Mouse (Mus musculus): ENCODE results near the gene Elmo1. TPM values are rescaled to one million over a fixed set of nuclear protein-coding genes. Genes with fewer than 3 reads are reported as not detected.

Gene Elmo1
- polyA plus RNA-seq, 1 experiment from 2014 or later, result 19.2 TPM

DNA sequence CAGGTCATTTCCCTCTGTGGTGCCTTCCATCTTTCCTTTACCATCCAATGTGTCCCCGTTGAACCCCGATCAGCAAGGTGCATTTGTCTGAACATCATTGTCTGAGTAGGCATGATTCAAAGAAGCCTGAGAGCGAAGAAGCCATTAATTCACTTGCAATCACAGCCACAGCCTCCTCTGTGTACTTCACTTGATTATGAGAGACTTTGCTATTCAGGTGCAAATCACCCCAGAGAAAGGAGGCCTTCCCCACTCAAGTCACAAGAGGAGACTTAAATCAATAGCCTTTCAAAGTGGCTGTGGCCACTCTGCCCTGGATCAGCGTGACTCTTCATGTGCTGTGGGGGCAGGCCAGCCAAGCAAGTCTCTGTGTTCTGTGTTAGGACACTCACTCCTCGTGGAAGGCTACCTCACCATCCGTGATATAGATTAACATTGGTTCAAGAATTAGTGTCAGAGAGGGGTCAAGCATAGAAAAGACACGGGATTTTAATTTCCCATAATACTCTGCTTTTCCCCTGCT is 360.5 kb downstream of the Elmo1 start:
- 59% methylated on average over 7 of the region's 7 CpGs for WGBS
- H3K36me3 ChIP-seq, result no peaks in the 10 kb centered on the region
- H3K9me3 ChIP-seq, result no peaks in the 10 kb centered on the region
- peak overlapping the region; percentile 23; the same call in 1 of the 2 replicates for H3K27ac ChIP-seq
- H3K4me3 ChIP-seq, result no peak overlapping the region
- no peaks in the 10 kb centered on the region for H3K27me3 ChIP-seq (ENCODE audit: insufficient read depth, poor library complexity, severe bottlenecking)
- peaks cover 13% of the 10 kb centered on the region for H3K4me1 ChIP-seq (replicated peaks)
- no peak for DNase-seq (ENCODE audit: low spot score)

DNA sequence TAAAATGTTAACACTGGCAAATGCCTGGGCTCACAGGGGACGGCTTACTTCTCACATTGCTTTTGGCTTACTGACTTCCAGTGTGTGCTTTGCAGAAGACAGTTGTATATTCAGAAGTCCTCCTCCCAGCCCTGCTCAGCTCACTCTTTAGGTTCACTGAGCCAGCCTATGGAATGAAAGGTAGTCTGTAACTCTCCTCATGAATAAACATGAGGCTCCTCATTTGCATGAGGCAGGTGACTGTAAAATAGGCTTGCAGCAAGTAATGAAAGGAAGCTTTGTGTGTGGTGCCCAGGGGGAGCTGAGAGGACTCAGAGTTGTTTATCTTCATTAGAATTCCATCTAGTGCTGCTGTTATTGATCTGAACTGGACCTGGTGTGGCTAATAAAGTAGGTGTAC is 364.0 kb downstream of the Elmo1 start:
- 82% methylated on average over 1 of the region's 1 CpGs for WGBS
- H3K9me3 ChIP-seq, result no peaks in the 10 kb centered on the region
- no peak overlapping the region for H3K4me3 ChIP-seq
- no peaks in the 10 kb centered on the region for H3K27me3 ChIP-seq (ENCODE audit: insufficient read depth, poor library complexity, severe bottlenecking)
- H3K4me1 ChIP-seq (replicated peaks), result peaks cover 13% of the 10 kb centered on the region
- H3K27ac ChIP-seq, result no peak overlapping the region
- DNase-seq (ENCODE audit: low spot score), result no peak
- H3K36me3 ChIP-seq, result no peaks in the 10 kb centered on the region

DNA sequence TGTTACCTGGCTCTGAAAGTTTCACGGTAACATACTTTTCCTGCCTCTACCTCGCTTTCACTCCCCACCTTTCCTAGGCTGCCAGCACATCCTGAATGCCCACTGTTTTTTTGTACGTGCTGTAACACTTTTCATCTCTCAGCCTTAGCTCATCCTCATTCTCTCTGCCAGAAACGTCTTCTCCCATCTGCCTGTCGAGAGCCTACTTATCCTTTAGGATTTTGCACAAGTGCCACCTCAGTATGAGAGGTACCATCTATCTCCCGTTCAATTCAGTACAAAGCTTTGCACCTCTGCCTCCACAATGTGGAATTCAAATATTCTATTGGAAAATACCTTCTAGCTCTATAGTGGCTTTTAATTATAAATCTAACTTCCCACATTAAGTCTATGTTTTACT is 369.7 kb downstream of the Elmo1 start:
- no peaks in the 10 kb centered on the region; the same call in 1 of the 2 replicates for H3K4me1 ChIP-seq (replicated peaks)
- H3K27ac ChIP-seq, result no peak overlapping the region
- no peaks in the 10 kb centered on the region for H3K36me3 ChIP-seq
- no peak overlapping the region for H3K4me3 ChIP-seq
- H3K27me3 ChIP-seq (ENCODE audit: insufficient read depth, poor library complexity, severe bottlenecking), result no peaks in the 10 kb centered on the region
- no peaks in the 10 kb centered on the region for H3K9me3 ChIP-seq
- DNase-seq (ENCODE audit: low spot score), result no peak
- 87% methylated on average over 6 of the region's 6 CpGs for WGBS

DNA sequence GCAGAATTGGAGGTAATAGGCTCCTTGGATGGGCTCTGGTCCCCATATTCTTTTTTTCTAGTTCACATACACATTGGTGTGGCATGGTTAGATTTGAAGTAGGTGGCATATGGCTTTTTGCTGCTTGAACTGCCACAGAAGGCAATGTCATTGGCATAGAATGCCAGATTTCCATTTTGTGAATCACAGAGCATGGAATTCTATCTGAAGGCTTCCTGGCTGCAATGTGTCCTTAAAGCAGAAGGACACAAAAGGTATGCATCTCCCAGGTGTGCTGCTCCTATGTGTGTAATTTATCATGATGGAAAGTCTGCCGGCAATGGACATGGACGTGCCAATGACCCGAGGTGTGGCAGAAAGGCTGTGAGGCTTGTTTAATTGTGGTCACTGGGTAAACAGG is 371.2 kb downstream of the Elmo1 start:
- no peaks in the 10 kb centered on the region for H3K9me3 ChIP-seq
- no peak for DNase-seq (ENCODE audit: low spot score)
- no peaks in the 10 kb centered on the region for H3K27me3 ChIP-seq (ENCODE audit: insufficient read depth, poor library complexity, severe bottlenecking)
- H3K27ac ChIP-seq, result no peak overlapping the region
- no peak overlapping the region for H3K4me3 ChIP-seq
- no peaks in the 10 kb centered on the region; the same call in 1 of the 2 replicates for H3K4me1 ChIP-seq (replicated peaks)
- no peaks in the 10 kb centered on the region for H3K36me3 ChIP-seq
- WGBS, result 95% methylated on average over 3 of the region's 3 CpGs

DNA sequence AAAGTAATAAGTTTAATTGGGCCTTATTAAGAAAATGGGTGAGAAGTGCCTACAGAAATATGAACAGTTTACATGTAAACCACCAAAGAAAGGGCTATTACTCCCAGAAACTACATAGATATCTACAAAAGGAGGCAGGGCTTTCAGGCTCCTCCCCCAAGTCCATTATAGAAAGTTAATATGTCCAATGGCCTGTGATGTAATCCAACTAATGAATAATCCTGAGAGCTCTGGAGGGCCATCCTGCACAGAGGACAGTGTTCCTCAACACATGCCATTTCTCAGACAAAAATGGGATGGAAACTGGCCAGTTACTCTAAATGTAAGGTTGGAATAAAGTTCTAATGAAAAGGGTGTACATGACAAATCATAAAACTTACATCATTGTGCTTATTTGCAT is 373.8 kb downstream of the Elmo1 start:
- no peak for DNase-seq (ENCODE audit: low spot score)
- Histone ChIP-seq H3K27ac (no peak overlapping the region), H3K27me3 (ENCODE audit: insufficient read depth, poor library complexity, severe bottlenecking) (no peaks in the 10 kb centered on the region), H3K9me3 (no peaks in the 10 kb centered on the region), H3K4me1 (replicated peaks) (no peaks in the 10 kb centered on the region; the same call in 1 of the 2 replicates), H3K4me3 (no peak overlapping the region), H3K36me3 (no peaks in the 10 kb centered on the region)

DNA sequence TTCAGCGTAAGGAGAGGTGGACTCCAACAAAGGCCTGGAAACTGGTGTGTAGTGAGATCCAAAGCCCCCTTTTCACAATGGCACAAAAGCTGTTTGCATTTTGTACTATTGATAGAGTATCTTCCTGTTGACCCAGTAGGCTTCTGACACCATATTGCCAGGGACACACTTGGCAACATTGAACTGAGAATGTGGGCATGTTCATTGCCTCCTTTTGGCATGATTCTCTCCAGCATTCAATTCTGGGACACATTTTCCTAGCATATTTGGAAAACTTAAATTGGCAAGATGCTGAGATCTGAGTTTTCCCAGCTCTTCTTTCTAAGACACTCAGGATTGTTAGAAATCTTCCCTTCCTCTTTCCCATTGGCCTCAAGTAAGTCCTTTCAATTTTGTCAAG is 377.0 kb downstream of the Elmo1 start:
- WGBS, result 89% methylated on average over 1 of the region's 1 CpGs
- Histone ChIP-seq H3K9me3 (no peaks in the 10 kb centered on the region), H3K4me3 (no peak overlapping the region), H3K27me3 (ENCODE audit: insufficient read depth, poor library complexity, severe bottlenecking) (no peaks in the 10 kb centered on the region), H3K4me1 (replicated peaks) (peaks cover 9% of the 10 kb centered on the region), H3K27ac (no peak overlapping the region), H3K36me3 (no peaks in the 10 kb centered on the region)
- DNase-seq (ENCODE audit: low spot score), result no peak

DNA sequence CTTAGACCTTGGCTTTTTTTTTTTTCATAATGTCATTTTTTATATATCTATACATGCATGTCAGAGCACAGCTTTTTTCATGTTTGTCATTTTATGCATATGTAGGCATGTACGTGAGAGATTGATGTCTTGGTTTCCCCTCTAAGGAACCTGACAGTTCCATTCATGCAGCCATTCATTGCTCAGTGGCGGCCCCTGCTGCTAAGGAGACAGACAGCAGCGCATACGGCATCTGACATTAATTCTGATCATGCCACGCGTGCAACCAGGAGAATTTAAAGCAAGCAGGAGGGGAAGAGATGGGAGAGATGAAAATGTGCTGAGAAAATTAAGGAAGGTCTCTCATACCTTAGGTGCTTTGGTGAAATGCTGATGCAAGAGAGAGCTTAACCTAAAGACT is 381.3 kb downstream of the Elmo1 start:
- no peaks in the 10 kb centered on the region for H3K36me3 ChIP-seq
- no peaks in the 10 kb centered on the region for H3K27me3 ChIP-seq (ENCODE audit: insufficient read depth, poor library complexity, severe bottlenecking)
- H3K27ac ChIP-seq, result peak overlapping the region; percentile 71; the same call in 1 of the 2 replicates
- H3K9me3 ChIP-seq, result no peaks in the 10 kb centered on the region
- 13% methylated on average over 6 of the region's 6 CpGs for WGBS
- H3K4me1 ChIP-seq (replicated peaks), result peaks cover 32% of the 10 kb centered on the region
- DNase-seq (ENCODE audit: low spot score), result peak; percentile 70
- H3K4me3 ChIP-seq, result peak overlapping the region; percentile 36

DNA sequence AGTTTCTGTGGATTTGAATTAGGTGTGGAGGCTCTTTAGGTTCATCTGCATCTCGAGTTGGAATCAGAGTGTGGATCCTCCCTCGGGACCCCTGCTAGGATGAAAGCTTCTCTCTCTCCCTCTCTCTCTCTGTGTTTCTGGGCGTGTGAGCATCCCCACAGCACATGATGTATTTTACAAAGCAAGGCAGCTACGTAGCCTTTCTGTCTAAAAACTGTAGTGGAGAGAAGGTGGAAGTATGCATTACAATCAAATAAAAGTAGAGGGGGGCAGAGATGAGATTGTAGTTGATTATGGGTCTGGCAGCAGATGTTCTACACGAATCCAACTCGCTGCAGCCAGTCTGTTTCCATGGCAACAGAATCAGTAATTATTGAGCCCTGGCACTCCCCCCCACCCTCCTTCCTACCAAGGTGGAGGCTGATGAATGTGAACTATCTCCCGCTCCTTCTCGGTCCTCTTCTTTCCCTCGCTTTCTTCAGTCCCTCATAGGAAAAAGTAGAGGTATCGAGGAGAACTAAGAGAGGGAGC is 382.0 kb downstream of the Elmo1 start:
- peak overlapping the region; percentile 36 for H3K4me3 ChIP-seq

DNA sequence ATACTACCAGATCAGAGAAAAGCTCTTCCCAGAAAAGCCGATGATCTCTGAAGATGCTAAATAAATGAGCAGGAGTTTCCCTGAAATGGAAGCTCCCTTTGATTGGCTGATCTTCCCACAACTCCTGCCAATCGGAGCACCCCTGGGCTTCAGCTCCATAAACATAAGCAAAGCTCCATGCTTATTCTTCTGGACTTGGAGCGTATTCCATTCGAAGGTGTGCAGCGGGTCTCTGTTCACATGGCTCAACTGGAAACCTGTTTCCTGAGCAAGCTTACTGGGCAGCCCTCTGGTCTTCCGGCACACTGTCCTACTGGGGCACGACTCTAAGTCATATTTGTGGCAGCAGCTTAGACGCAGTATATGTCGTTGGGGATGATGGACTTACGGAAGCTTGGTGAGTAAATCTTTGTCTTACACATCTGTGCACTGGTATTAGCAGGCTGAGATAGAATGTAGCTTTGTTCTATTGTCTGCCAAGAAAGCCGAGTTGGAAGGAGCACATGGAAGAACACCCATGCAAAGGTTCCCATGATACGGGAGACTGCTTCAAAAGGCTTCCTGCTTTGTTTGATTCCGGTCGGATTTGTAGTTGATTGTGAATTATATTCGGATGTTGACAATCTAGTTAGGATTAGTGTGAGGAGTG is 382.6 kb downstream of the Elmo1 start:
- H3K36me3 ChIP-seq, result no peaks in the 10 kb centered on the region
- no peaks in the 10 kb centered on the region for H3K27me3 ChIP-seq (ENCODE audit: insufficient read depth, poor library complexity, severe bottlenecking)
- WGBS, result 76% methylated on average over 15 of the region's 15 CpGs
- no peak for DNase-seq (ENCODE audit: low spot score)
- H3K9me3 ChIP-seq, result no peaks in the 10 kb centered on the region
- H3K4me3 ChIP-seq, result peak overlapping the region; percentile 36
- H3K4me1 ChIP-seq (replicated peaks), result peaks cover 32% of the 10 kb centered on the region
- peak overlapping the region; percentile 71 for H3K27ac ChIP-seq

More for the DNA sequence above, 382.0 kb downstream of the Elmo1 start:
- peaks cover 32% of the 10 kb centered on the region for H3K4me1 ChIP-seq (replicated peaks)
- H3K27ac ChIP-seq, result peak overlapping the region; percentile 71
- WGBS, result 48% methylated on average over 10 of the region's 10 CpGs
- DNase-seq (ENCODE audit: low spot score), result peak; percentile 42
- H3K36me3 ChIP-seq, result no peaks in the 10 kb centered on the region
- no peaks in the 10 kb centered on the region for H3K27me3 ChIP-seq (ENCODE audit: insufficient read depth, poor library complexity, severe bottlenecking)
- H3K9me3 ChIP-seq, result no peaks in the 10 kb centered on the region

DNA sequence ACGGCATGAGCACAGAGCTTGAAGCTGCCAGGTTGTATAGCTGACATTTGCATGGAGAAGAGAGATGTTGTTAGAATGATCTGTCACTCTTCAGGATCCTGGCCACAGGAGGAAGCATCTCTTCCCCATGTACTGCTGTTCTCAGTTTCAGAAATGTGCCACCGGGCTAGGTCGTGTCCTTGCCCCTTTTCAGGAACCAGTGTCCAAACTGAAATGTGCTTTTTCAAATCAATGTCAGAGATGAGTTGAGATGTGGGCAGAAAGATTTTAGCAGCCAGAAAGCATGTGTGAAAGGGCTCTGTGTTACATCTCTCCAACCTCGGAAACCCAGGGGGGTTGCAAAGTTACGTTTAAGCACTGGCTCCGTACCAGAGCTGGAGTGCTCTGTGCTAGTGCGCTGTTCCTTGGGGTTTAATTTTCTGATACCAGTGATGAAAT is 383.3 kb downstream of the Elmo1 start:
- no peak for DNase-seq (ENCODE audit: low spot score)
- Histone ChIP-seq H3K4me1 (replicated peaks) (peaks cover 32% of the 10 kb centered on the region), H3K4me3 (peak overlapping the region; percentile 36)

DNA sequence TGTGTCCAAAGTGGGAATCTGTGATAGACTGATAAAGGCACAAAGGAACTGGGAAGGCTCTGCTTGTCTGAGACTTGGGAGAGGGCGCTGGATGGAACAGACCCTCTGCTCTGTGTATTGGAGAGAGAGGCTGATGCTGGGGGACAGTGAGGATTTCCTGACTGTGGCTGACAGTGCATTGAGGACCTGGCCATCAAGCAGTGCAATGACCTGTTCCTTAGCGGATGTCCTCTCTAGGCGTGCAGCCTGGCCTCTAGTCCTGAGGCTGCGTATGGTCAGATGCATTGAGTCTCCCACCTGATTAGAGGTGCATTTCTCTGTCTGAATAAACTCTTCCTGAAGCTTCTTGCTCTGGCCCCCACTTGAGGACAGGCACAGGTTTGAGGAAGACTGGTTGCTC is 384.2 kb downstream of the Elmo1 start:
- Histone ChIP-seq H3K36me3 (no peaks in the 10 kb centered on the region), H3K4me1 (replicated peaks) (peaks cover 32% of the 10 kb centered on the region), H3K9me3 (no peaks in the 10 kb centered on the region), H3K27me3 (ENCODE audit: insufficient read depth, poor library complexity, severe bottlenecking) (no peaks in the 10 kb centered on the region), H3K27ac (no peak overlapping the region), H3K4me3 (peak overlapping the region; percentile 36; the same call in 1 of the 2 replicates)
- no peak for DNase-seq (ENCODE audit: low spot score)
- 86% methylated on average over 4 of the region's 4 CpGs for WGBS

More for the DNA sequence above, 383.3 kb downstream of the Elmo1 start:
- peak overlapping the region; percentile 71; the same call in 1 of the 2 replicates for H3K27ac ChIP-seq
- H3K9me3 ChIP-seq, result no peaks in the 10 kb centered on the region
- WGBS, result 79% methylated on average over 7 of the region's 7 CpGs
- H3K36me3 ChIP-seq, result no peaks in the 10 kb centered on the region
- H3K27me3 ChIP-seq (ENCODE audit: insufficient read depth, poor library complexity, severe bottlenecking), result no peaks in the 10 kb centered on the region

DNA sequence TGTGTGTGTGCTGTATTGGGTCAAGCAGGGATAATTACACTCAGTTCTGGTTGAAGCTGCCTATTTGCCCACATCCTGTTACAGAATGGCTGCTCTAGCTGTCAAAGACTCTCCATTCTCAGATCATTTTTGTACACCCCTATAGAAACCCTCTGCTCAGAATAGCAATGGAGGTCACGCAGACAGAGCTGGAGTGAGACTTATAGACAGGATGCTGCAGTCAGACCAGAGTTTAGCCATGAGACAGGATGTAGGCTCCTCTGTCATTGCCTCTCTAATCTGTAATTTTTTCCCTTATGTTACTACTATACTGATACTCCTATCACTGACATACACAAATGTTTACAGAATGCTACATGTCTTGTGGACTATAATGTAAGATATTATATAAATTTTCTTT is 391.4 kb downstream of the Elmo1 start:
- WGBS, result 95% methylated on average over 1 of the region's 1 CpGs
- Histone ChIP-seq H3K4me3 (no peak overlapping the region), H3K27ac (no peak overlapping the region), H3K36me3 (no peaks in the 10 kb centered on the region), H3K27me3 (ENCODE audit: insufficient read depth, poor library complexity, severe bottlenecking) (no peaks in the 10 kb centered on the region), H3K4me1 (replicated peaks) (no peaks in the 10 kb centered on the region), H3K9me3 (no peaks in the 10 kb centered on the region)
- DNase-seq (ENCODE audit: low spot score), result no peak

DNA sequence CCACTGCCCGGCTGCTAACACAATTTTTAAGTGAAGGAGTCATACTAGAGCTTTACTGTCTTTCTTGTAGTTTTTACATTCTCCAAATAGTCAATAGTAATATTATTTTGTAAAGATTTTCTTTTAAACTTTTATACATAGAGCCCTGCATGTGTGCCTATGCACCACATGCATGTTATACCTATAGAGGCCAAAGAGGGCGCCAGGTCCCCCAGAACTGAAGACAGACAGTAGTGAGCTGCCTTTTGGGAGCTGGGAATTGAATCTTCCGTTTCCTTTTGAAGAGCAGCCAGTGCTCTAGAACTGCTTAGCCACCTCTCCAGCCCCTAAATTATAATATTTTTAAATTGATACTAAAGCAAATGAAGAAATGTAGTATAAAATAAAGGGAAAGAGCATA is 398.7 kb downstream of the Elmo1 start:
- WGBS, result 70% methylated on average over 3 of the region's 3 CpGs
- Histone ChIP-seq H3K27ac (no peak overlapping the region), H3K9me3 (no peaks in the 10 kb centered on the region), H3K4me3 (no peak overlapping the region), H3K36me3 (no peaks in the 10 kb centered on the region), H3K27me3 (ENCODE audit: insufficient read depth, poor library complexity, severe bottlenecking) (no peaks in the 10 kb centered on the region), H3K4me1 (replicated peaks) (no peaks in the 10 kb centered on the region)
- no peak for DNase-seq (ENCODE audit: low spot score)
